Mouse (Mus musculus) macrophage (primary cell): ENCODE results near the gene Nt5c1b. TPM values are rescaled to one million over a fixed set of nuclear protein-coding genes. Genes with fewer than 3 reads are reported as not detected.

Experiments
- H3K27ac ChIP-seq: fragments of 350-480 bp; formaldehyde crosslinking; 2 replicates; pipeline ENCODE4 v1.9.0; 2021
- H3K36me3 ChIP-seq: fragments of 350-480 bp; formaldehyde crosslinking; 2 replicates; pipeline ENCODE4 v1.9.0; 2021; ENCODE audit errors: inconsistent target
- H3K4me3 ChIP-seq: fragments of 350-480 bp; formaldehyde crosslinking; 2 replicates; pipeline ENCODE4 v1.9.0; 2021; ENCODE audit errors: inconsistent target
- H3K79me2 ChIP-seq: fragments of 350-480 bp; formaldehyde crosslinking; 2 replicates; pipeline ENCODE4 v1.9.0; 2021; ENCODE audit errors: inconsistent target
- WGBS: methylation state at CpG from one replicate; pipeline ENCODE4 v1.1.7; 2026; ENCODE audit warnings: inconsistent platforms; ENCODE audit not compliant: missing documents; 5-methylcytosine and 5-hydroxymethylcytosine counted together
- polyA plus RNA-seq: library from polyadenylated mRNA; stranded (reverse); fragments of 250-400 nt; gene quantifications from 3 replicates; pipeline ENCODE4 v1.2.4, GENCODE M21; 2018; ENCODE audit warnings: inconsistent platforms
- total RNA-seq, 78 experiments: library from RNA; depleted of rRNA; stranded (reverse); fragments of 250-400 nt; gene quantifications; 1 replicate in 9 of 78; 2 replicates in 24 of 78; 3 replicates in 43 of 78; 4 replicates in 2 of 78; pipeline ENCODE4 v1.2.4; 2018; ENCODE audit warnings: inconsistent platforms in 56 of 78

The Nt5c1b gene
- total RNA-seq (2018; cell fraction: chromatin; rRNA removed): not detected
- total RNA-seq (2018; cell fraction: cytosol; rRNA removed): not detected
- not detected for total RNA-seq (2018; cell fraction: nucleus; rRNA removed)
- polyA plus RNA-seq: not detected in 3 replicates

GRCm38 (mm10) chr12:10369673-10370072 is at the start of gene Nt5c1b:
Nt5c1b (plus strand) TSS chr12:10369973.
- Histone ChIP-seq H3K4me3 (no peak within 1 kb of the TSS), H3K36me3 (no peaks in the 10 kb centered on the region), H3K79me2 (no peaks in the 10 kb centered on the region), H3K27ac (no peak within 1 kb of the TSS)
- 77% methylated on average over 3 of the region's 3 CpGs for WGBS

- H3K36me3 ChIP-seq: no peaks in the 10 kb centered on the region
- no peak overlapping the region for H3K4me3 ChIP-seq
- 93% methylated on average over 10 of the region's 10 CpGs for WGBS
- H3K79me2 ChIP-seq: no peaks in the 10 kb centered on the region
- no peak overlapping the region for H3K27ac ChIP-seq
Observed at GRCm38 (mm10) chr12:10327651-10328050, 42.1 kb upstream of the Nt5c1b start.

GRCm38 (mm10) chr12:10329460-10329859 is 40.3 kb upstream of the Nt5c1b start:
- no peak overlapping the region for H3K4me3 ChIP-seq
- 83% methylated on average over 2 of the region's 2 CpGs for WGBS
- H3K36me3 ChIP-seq: no peaks in the 10 kb centered on the region
- no peaks in the 10 kb centered on the region for H3K79me2 ChIP-seq
- no peak overlapping the region for H3K27ac ChIP-seq

GRCm38 (mm10) chr12:10340604-10341003 is 29.2 kb upstream of the Nt5c1b start:
- H3K4me3 ChIP-seq: no peak overlapping the region
- no peaks in the 10 kb centered on the region for H3K79me2 ChIP-seq
- WGBS: 67% methylated on average over 5 of the region's 5 CpGs
- H3K36me3 ChIP-seq: no peaks in the 10 kb centered on the region
- no peak overlapping the region for H3K27ac ChIP-seq

GRCm38 (mm10) chr12:10350706-10351105 is 19.1 kb upstream of the Nt5c1b start:
- Histone ChIP-seq H3K27ac (no peak overlapping the region), H3K36me3 (no peaks in the 10 kb centered on the region), H3K79me2 (no peaks in the 10 kb centered on the region), H3K4me3 (no peak overlapping the region)
- 78% methylated on average over 3 of the region's 3 CpGs for WGBS

- H3K79me2 ChIP-seq: no peaks in the 10 kb centered on the region
- H3K36me3 ChIP-seq: no peaks in the 10 kb centered on the region
- H3K27ac ChIP-seq: no peak overlapping the region
- 51% methylated on average over 6 of the region's 6 CpGs for WGBS
- no peak overlapping the region for H3K4me3 ChIP-seq
Observed at GRCm38 (mm10) chr12:10357756-10358155, 12.0 kb upstream of the Nt5c1b start.

GRCm38 (mm10) chr12:10390671-10391441 is 21.1 kb downstream of the Nt5c1b start, which contains the start of gene Rdh14:
Rdh14 (plus strand) TSS chr12:10390772.
- Histone ChIP-seq H3K4me3 (peak within 1 kb of the TSS; percentile 53), H3K79me2 (peaks cover 7% of the 10 kb centered on the region; the same call in 1 of the 2 replicates), H3K27ac (peak within 1 kb of the TSS; percentile 66), H3K36me3 (peaks cover 9% of the 10 kb centered on the region; the same call in 1 of the 2 replicates)
- under 1% methylated on average over 53 of the region's 53 CpGs for WGBS

GRCm38 (mm10) chr12:10400788-10401187 is 31.0 kb downstream of the Nt5c1b start:
- Histone ChIP-seq H3K36me3 (no peaks in the 10 kb centered on the region), H3K79me2 (no peaks in the 10 kb centered on the region), H3K4me3 (no peak overlapping the region), H3K27ac (no peak overlapping the region)
- 94% methylated on average over 1 of the region's 1 CpGs for WGBS

GRCm38 (mm10) chr12:10402421-10403115 is 32.8 kb downstream of the Nt5c1b start:
- 48% methylated on average over 9 of the region's 9 CpGs for WGBS
- Histone ChIP-seq H3K36me3 (no peaks in the 10 kb centered on the region), H3K27ac (no peak overlapping the region), H3K79me2 (no peaks in the 10 kb centered on the region), H3K4me3 (no peak overlapping the region)

GRCm38 (mm10) chr12:10410511-10411179 is 40.9 kb downstream of the Nt5c1b start:
- Histone ChIP-seq H3K36me3 (no peaks in the 10 kb centered on the region), H3K79me2 (no peaks in the 10 kb centered on the region), H3K4me3 (no peak overlapping the region), H3K27ac (no peak overlapping the region)
- 98% methylated on average over 3 of the region's 3 CpGs for WGBS

GRCm38 (mm10) chr12:10411453-10411852 is 41.7 kb downstream of the Nt5c1b start:
- H3K27ac ChIP-seq: no peak overlapping the region
- no peaks in the 10 kb centered on the region for H3K36me3 ChIP-seq
- WGBS: 100% methylated on average over 1 of the region's 1 CpGs
- H3K79me2 ChIP-seq: no peaks in the 10 kb centered on the region
- no peak overlapping the region for H3K4me3 ChIP-seq

- WGBS: 62% methylated on average over 3 of the region's 3 CpGs
- Histone ChIP-seq H3K79me2 (no peaks in the 10 kb centered on the region), H3K27ac (no peak overlapping the region), H3K4me3 (no peak overlapping the region), H3K36me3 (no peaks in the 10 kb centered on the region)
Observed at GRCm38 (mm10) chr12:10422347-10422746, 52.6 kb downstream of the Nt5c1b start.

GRCm38 (mm10) chr12:10425982-10426863 is 56.5 kb downstream of the Nt5c1b start:
- WGBS: 85% methylated on average over 8 of the region's 9 CpGs
- no peaks in the 10 kb centered on the region for H3K79me2 ChIP-seq
- no peak overlapping the region for H3K4me3 ChIP-seq
- no peaks in the 10 kb centered on the region for H3K36me3 ChIP-seq
- no peak overlapping the region for H3K27ac ChIP-seq

GRCm38 (mm10) chr12:10430999-10431398 is 61.2 kb downstream of the Nt5c1b start:
- Histone ChIP-seq H3K36me3 (no peaks in the 10 kb centered on the region), H3K27ac (no peak overlapping the region), H3K79me2 (no peaks in the 10 kb centered on the region), H3K4me3 (no peak overlapping the region)
- 71% methylated on average over 1 of the region's 1 CpGs for WGBS
